Mouse (Mus musculus) midbrain, postnatal 0 days (tissue): ENCODE measurements at regions not wholly inside any gene's neighbourhood (a gene's known extent, or its start where the extent isn't known, plus 50 kb on each side); places are given as distances from the start of the nearest gene placed in this dataset.

Experiments
- ATAC-seq: fragments of 200-750 bp; cut with Nextera tagmentation; 2 replicates; pipeline ENCODE4 v1.8.0; 2017; ENCODE audit warnings: moderate number of reproducible peaks, mild to moderate bottlenecking, moderate TSS enrichment, moderate library complexity; ENCODE audit not compliant: low FRiP score
- DNase-seq: peaks from one replicate; pipeline ENCODE4 v3.0.0-alpha.2; 2015; ENCODE audit warnings: low spot score
- H3K27ac ChIP-seq: fragments of 300-500 bp; sonication (generic); 2 replicates; pipeline ENCODE4 v1.5.1; 2014; ENCODE audit warnings: low read depth, mild to moderate bottlenecking, low read length, mixed read lengths
- H3K27me3 ChIP-seq: fragments of 300-500 bp; sonication (generic); 2 replicates; pipeline ENCODE4 v1.6.1; 2014; ENCODE audit warnings: low read length, control low read depth, mixed read lengths; ENCODE audit not compliant: insufficient read depth
- H3K36me3 ChIP-seq: fragments of 300-500 bp; sonication (generic); 2 replicates; pipeline ENCODE4 v1.6.1; 2014; ENCODE audit warnings: low read length, control low read depth, mixed read lengths; ENCODE audit not compliant: insufficient read depth
- H3K4me1 ChIP-seq: fragments of 300-500 bp; sonication (generic); 2 replicates; pipeline ENCODE4 v1.6.1; 2014; ENCODE audit warnings: mild to moderate bottlenecking, control low read depth, antibody characterized with exemption, low read length, mixed read lengths; ENCODE audit not compliant: insufficient read depth
- H3K4me2 ChIP-seq: fragments of 300-500 bp; sonication (generic); 2 replicates; pipeline ENCODE4 v1.6.1; 2014; ENCODE audit warnings: low read depth, mild to moderate bottlenecking, low read length, mixed read lengths; ENCODE audit not compliant: poor library complexity, severe bottlenecking
- H3K4me3 ChIP-seq: fragments of 300-500 bp; sonication (generic); 2 replicates; pipeline ENCODE4 v1.5.1; 2014; ENCODE audit warnings: low read depth, mild to moderate bottlenecking, low read length, moderate library complexity
- H3K9ac ChIP-seq: fragments of 300-500 bp; sonication (generic); replicated peaks from 2 replicates; pipeline ENCODE4 v1.6.1; 2014; ENCODE audit warnings: mild to moderate bottlenecking, low read length, moderate library complexity, mixed read lengths; ENCODE audit not compliant: poor library complexity, severe bottlenecking
- H3K9me3 ChIP-seq: fragments of 300-500 bp; sonication (generic); 2 replicates; pipeline ENCODE4 v1.6.1; 2016; ENCODE audit warnings: low read length, control low read depth
- CTCF ChIP-seq: IDR thresholded peaks from 2 replicates; pipeline ENCODE4 v1.5.1; 2016; ENCODE audit warnings: antibody characterized with exemption, mild to moderate bottlenecking
- WGBS: fragments of 180-500 bp; shearing (Covaris S2); extraction: QIAGEN DNeasy Blood & Tissue Kit; methylation state at CpG from one replicate; pipeline ENCODE4 v1.1.7; 2014; 5-methylcytosine and 5-hydroxymethylcytosine counted together

- Histone ChIP-seq H3K27me3 (no peaks in the 10 kb centered on the region), H3K36me3 (no peaks in the 10 kb centered on the region), H3K4me1 (no peaks in the 10 kb centered on the region), H3K4me2 (no peak overlapping the region), H3K27ac (no peak overlapping the region), H3K4me3 (no peak overlapping the region), H3K9me3 (no peaks in the 10 kb centered on the region), H3K9ac (no peak overlapping the region)
- ATAC-seq: no peak
- WGBS: 87% methylated on average over 5 of the region's 5 CpGs
- no peak for TF ChIP-seq CTCF
- DNase-seq: no peak
Measured at GRCm38 (mm10) chr10:118632187-118632586, 191.3 kb downstream of the Ifng start.

DNA sequence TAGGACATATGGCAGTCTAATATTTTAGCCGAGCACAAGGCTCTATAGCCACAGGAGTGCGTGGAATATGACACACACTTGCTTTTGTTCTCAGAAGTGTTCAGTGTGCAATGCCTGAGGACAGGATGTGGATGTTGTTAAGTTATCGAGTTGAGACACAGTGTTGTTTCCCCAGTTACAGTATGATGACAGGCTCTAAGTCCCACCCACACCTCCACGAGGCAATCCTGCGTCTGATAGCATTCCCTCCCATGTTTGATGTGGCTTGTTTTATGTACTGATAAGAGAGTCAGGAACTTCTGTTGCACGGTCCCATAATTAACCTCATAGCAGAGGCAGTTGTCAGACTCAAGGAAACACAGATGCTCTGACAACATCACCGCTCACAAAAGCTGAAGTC, 192.6 kb downstream of the Ifng start:
- no peak for ATAC-seq
- 61% methylated on average over 7 of the region's 7 CpGs for WGBS
- Histone ChIP-seq H3K36me3 (no peaks in the 10 kb centered on the region), H3K27ac (no peak overlapping the region), H3K9me3 (no peaks in the 10 kb centered on the region), H3K27me3 (no peaks in the 10 kb centered on the region), H3K4me3 (no peak overlapping the region), H3K4me1 (no peaks in the 10 kb centered on the region), H3K4me2 (no peak overlapping the region), H3K9ac (no peak overlapping the region)
- DNase-seq: no peak
- no peak for TF ChIP-seq CTCF

GRCm38 (mm10) chr10:118639097-118639496, 198.3 kb downstream of the Ifng start:
- H3K9me3 ChIP-seq: no peaks in the 10 kb centered on the region
- no peaks in the 10 kb centered on the region for H3K36me3 ChIP-seq
- ATAC-seq (no peak), DNase-seq (no peak)
- 89% methylated on average over 4 of the region's 4 CpGs for WGBS
- H3K27me3 ChIP-seq: no peaks in the 10 kb centered on the region
- no peak overlapping the region for H3K4me2 ChIP-seq
- H3K4me3 ChIP-seq: no peak overlapping the region
- no peak overlapping the region for H3K27ac ChIP-seq
- no peak for TF ChIP-seq CTCF
- no peak overlapping the region for H3K9ac ChIP-seq
- peaks cover 4% of the 10 kb centered on the region; the same call in 1 of the 2 replicates for H3K4me1 ChIP-seq

DNA sequence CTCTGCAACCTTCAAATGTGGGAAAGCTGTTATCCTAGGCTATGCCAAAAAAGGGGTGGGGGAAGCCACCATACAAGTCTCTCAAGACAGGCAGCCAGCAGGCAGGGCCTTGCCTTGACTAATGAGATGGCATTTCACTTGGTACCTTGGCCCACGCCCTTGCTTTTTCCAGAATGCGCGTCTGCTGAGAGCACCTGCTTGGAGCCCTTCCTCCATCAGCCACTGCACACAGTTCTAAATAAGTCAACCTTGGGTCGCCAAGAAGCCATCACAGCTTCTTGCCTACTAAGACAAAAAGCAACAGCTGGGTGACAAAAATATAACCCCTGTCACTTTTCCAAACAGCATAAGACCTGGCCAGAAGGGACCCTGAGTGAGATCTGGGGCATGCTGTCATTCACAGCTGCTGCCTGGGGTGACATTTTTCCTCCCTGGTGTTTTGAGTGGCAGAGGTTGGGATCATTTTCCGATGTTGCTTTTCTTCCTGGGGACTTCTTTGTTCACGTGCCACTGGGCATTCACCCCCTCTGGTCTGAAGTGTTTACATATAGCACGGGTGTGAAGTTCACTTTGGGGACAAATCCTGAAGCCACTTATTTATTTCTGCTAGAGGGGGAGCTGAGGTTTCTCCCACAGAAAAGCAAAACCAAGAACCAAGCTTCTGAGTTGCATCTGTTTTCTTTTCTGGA, 199.4 kb downstream of the Ifng start:
- DNase-seq (peak; percentile 77), ATAC-seq (peak; percentile 47; the same call in 1 of the 2 replicates)
- Histone ChIP-seq H3K9ac (no peak overlapping the region), H3K4me2 (peak overlapping the region; percentile 7; the same call in 1 of the 2 replicates), H3K9me3 (no peaks in the 10 kb centered on the region), H3K4me3 (no peak overlapping the region), H3K27me3 (no peaks in the 10 kb centered on the region), H3K27ac (no peak overlapping the region), H3K36me3 (no peaks in the 10 kb centered on the region), H3K4me1 (peaks cover 4% of the 10 kb centered on the region; the same call in 1 of the 2 replicates)
- 44% methylated on average over 7 of the region's 7 CpGs for WGBS
- no peak for TF ChIP-seq CTCF

DNA sequence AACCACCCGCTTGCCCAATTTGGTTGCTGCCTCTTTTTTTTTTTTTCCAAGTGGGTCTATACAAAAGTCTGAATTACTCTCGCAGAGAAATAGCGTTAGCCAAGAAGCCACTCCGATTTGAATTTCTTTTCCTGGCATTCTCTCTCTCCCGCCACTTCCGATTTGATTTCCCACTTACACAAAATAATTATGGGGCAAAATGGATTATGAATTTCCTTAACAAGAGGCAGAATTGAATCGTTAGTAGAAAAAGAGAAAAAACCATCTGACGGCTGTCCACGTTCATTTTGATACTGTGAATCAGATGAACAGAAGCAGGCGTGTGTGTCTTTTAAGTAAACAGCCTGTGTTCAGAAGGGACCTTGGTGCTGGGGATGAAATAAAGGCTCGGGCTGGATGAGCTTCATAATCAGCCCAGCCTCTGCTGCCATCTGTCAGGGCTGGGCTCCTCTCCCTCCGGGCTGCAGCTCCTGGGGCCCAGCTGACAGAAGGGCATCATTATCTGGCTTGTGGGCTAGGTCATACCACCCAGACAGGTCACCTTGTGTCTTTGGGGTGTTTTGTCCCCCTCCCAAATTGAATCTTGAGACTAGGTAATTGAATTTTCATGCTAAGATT, 200.1 kb downstream of the Ifng start:
- Histone ChIP-seq H3K4me1 (peaks cover 4% of the 10 kb centered on the region; the same call in 1 of the 2 replicates), H3K36me3 (no peaks in the 10 kb centered on the region), H3K9ac (no peak overlapping the region), H3K27me3 (no peaks in the 10 kb centered on the region), H3K27ac (no peak overlapping the region), H3K4me2 (peak overlapping the region; percentile 7), H3K9me3 (no peaks in the 10 kb centered on the region), H3K4me3 (no peak overlapping the region)
- no peak; the same call in 1 of the 2 replicates for ATAC-seq
- TF ChIP-seq CTCF: no peak
- DNase-seq: peak; percentile 73
- WGBS: 11% methylated on average over 12 of the region's 12 CpGs

GRCm38 (mm10) chr10:118643622-118644021, 202.8 kb downstream of the Ifng start:
- Histone ChIP-seq H3K9me3 (no peaks in the 10 kb centered on the region), H3K27ac (no peak overlapping the region), H3K4me1 (peaks cover 4% of the 10 kb centered on the region; the same call in 1 of the 2 replicates), H3K36me3 (no peaks in the 10 kb centered on the region), H3K4me2 (no peak overlapping the region), H3K27me3 (no peaks in the 10 kb centered on the region), H3K9ac (no peak overlapping the region), H3K4me3 (no peak overlapping the region)
- TF ChIP-seq CTCF: no peak
- DNase-seq (no peak), ATAC-seq (no peak)
- WGBS: 86% methylated on average over 8 of the region's 8 CpGs
